Mouse (Mus musculus): ENCODE results near the gene Traf6. TPM values are rescaled to one million over a fixed set of nuclear protein-coding genes. Genes with fewer than 3 reads are reported as not detected.
"Not testable (repeated sequence)": the region's sequence is repeated elsewhere in the genome, so short reads cannot be mapped to it uniquely, and the experiment has no call there.

The Traf6 gene
- polyA plus RNA-seq, 1 experiment from 2014 or later = 10.5 TPM

GRCm38 (mm10) chr2:101733564-101733963 lies 55.3 kb downstream of the Traf6 start:
- Histone ChIP-seq H3K4me1 (no peaks in the 10 kb centered on the region), H3K9me3 (no peaks in the 10 kb centered on the region), H3K4me2 (no peak overlapping the region), H3K36me3 (peaks cover 13% of the 10 kb centered on the region; the same call in 1 of the 2 replicates), H3K27me3 (no peaks in the 10 kb centered on the region), H3K27ac (no peak overlapping the region), H3K4me3 (no peak overlapping the region), H3K9ac (no peak overlapping the region)
- 70% methylated on average over 3 of the region's 3 CpGs for WGBS
- ATAC-seq (ENCODE audit: insufficient number of reproducible peaks, low FRiP score, low TSS enrichment, low read depth) = no peak

DNA sequence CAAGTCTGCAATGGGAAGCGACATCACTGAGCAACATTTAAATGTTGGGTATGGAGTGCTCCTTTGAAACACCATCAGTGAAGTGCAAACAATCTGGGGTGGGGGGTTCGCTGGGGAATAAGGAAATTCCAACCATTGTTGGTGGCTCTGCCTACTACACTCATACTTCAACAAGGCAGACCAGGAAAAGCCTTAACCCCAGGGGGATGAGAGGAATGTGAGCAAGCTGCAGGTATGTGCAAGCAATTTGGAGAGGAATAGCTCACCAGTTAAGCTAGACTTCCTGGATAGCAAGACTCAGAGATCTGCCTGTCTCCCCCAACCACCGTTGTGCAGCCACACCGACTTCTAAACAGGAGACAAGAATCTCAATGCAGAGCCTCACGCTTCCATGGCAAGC lies 61.7 kb downstream of the Traf6 start:
- H3K4me2 ChIP-seq = no peak overlapping the region
- H3K9me3 ChIP-seq = no peaks in the 10 kb centered on the region
- H3K36me3 ChIP-seq = 0 out of 2 replicates have a peak, but pooled peaks cover 6% of the 10 kb centered on the region
- H3K27ac ChIP-seq = no peak overlapping the region
- 64% methylated on average over 5 of the region's 5 CpGs for WGBS
- H3K4me3 ChIP-seq = no peak overlapping the region
- no peaks in the 10 kb centered on the region for H3K27me3 ChIP-seq
- no peak for ATAC-seq (ENCODE audit: insufficient number of reproducible peaks, low FRiP score, low TSS enrichment, low read depth)
- 0 out of 2 replicates have a peak, but pooled peaks cover 5% of the 10 kb centered on the region for H3K4me1 ChIP-seq
- no peak overlapping the region for H3K9ac ChIP-seq

DNA sequence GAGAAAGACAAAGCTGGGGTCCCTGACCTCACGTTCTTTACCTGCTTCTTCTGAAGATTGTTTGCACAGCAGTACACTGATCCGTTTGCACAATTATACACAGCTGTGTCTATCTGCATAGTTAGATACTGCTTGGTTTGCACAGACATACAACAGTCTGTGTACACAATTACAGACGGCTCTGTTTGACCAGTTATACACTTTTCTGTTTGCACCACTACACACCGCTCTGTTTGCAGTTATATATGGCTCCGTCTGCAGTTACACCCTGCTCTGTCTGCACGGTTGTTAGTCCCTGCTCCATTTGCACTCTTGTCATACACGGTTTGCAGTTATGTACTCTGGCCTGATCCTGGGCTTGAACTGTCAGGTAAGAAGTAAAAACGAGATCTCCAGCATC lies 63.4 kb downstream of the Traf6 start:
- 0 out of 2 replicates have a peak, but pooled peaks cover 3% of the 10 kb centered on the region for H3K36me3 ChIP-seq
- 0 out of 2 replicates have a peak, but pooled peaks cover 5% of the 10 kb centered on the region for H3K4me1 ChIP-seq
- H3K4me3 ChIP-seq = no peak overlapping the region
- H3K9me3 ChIP-seq = no peaks in the 10 kb centered on the region
- 80% methylated on average over 8 of the region's 8 CpGs for WGBS
- no peak overlapping the region for H3K9ac ChIP-seq
- no peaks in the 10 kb centered on the region for H3K27me3 ChIP-seq
- no peak overlapping the region for H3K27ac ChIP-seq
- no peak for ATAC-seq (ENCODE audit: insufficient number of reproducible peaks, low FRiP score, low TSS enrichment, low read depth)
- H3K4me2 ChIP-seq = no peak overlapping the region

GRCm38 (mm10) chr2:101742072-101742860 lies 64.0 kb downstream of the Traf6 start:
- 64% methylated on average over 7 of the region's 7 CpGs for WGBS
- ATAC-seq (ENCODE audit: insufficient number of reproducible peaks, low FRiP score, low TSS enrichment, low read depth) = no peak
- Histone ChIP-seq H3K36me3 (0 out of 2 replicates have a peak, but pooled peaks cover 3% of the 10 kb centered on the region), H3K27ac (no peak overlapping the region), H3K4me3 (no peak overlapping the region), H3K4me1 (0 out of 2 replicates have a peak, but pooled peaks cover 5% of the 10 kb centered on the region), H3K27me3 (no peaks in the 10 kb centered on the region), H3K9ac (no peak overlapping the region), H3K9me3 (no peaks in the 10 kb centered on the region), H3K4me2 (no peak overlapping the region)

DNA sequence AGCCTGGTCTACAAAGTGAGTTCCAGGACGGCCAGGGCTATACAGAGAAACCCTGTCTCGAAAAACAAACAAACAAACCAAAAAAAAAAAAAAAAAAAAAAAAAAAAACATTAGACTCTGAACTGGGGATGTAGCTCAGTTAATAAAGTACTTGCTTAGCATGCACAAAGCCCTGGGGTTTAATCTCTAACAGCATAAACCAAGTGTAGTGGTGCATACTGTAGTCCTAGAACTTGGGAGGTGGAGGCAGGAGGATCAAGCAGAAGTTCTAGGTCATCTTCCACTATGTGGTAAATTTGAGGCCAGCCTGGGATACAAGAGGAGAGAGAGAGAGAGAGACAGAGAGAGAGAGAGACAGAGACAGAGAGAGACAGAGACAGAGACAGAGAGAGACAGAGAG lies 67.4 kb downstream of the Traf6 start:
- H3K27ac ChIP-seq; H3K27me3 ChIP-seq; H3K36me3 ChIP-seq; H3K9ac ChIP-seq; H3K4me3 ChIP-seq; ATAC-seq (ENCODE audit: insufficient number of reproducible peaks, low FRiP score, low TSS enrichment, low read depth); H3K9me3 ChIP-seq; H3K4me2 ChIP-seq; H3K4me1 ChIP-seq: not testable (repeated sequence)
- 100% methylated on average over 2 of the region's 2 CpGs for WGBS

- WGBS = 75% methylated on average over 7 of the region's 7 CpGs
- H3K36me3 ChIP-seq = 0 out of 2 replicates have a peak, but pooled peaks cover 7% of the 10 kb centered on the region
- ATAC-seq (ENCODE audit: insufficient number of reproducible peaks, low FRiP score, low TSS enrichment, low read depth) = no peak
- no peaks in the 10 kb centered on the region for H3K27me3 ChIP-seq
- peaks cover 8% of the 10 kb centered on the region for H3K4me1 ChIP-seq
- H3K4me3 ChIP-seq = no peak overlapping the region
- no peaks in the 10 kb centered on the region for H3K9me3 ChIP-seq
- H3K9ac ChIP-seq = no peak overlapping the region
- no peak overlapping the region for H3K27ac ChIP-seq
- H3K4me2 ChIP-seq = no peak overlapping the region
These were observed 68.3 kb downstream of the Traf6 start for GRCm38 (mm10) chr2:101746537-101746936.

Other genes starting within 250 kb of the Traf6 start
- gene Rag2, start 53.7 kb upstream of the Traf6 start, polyA plus RNA-seq (2015; fragmentation: Nextera tagmentation; extraction: Ambion mirVana) = not detected in 2 replicates
- gene Rag1, start 28.9 kb upstream of the Traf6 start, polyA plus RNA-seq (2015; fragmentation: Nextera tagmentation; extraction: Ambion mirVana) = 0.05 TPM in 2 replicates
- 45.6 and 49.7 TPM in 2 replicates for gene B230118H07Rik, start 28.9 kb upstream of the Traf6 start, polyA plus RNA-seq (2015; fragmentation: Nextera tagmentation; extraction: Ambion mirVana)
- gene Prr5l, start 204.6 kb downstream of the Traf6 start, polyA plus RNA-seq (2015; fragmentation: Nextera tagmentation; extraction: Ambion mirVana) = 32.7 and 32.8 TPM in 2 replicates
- 73.9 and 80.7 TPM in 2 replicates for gene Commd9, start 207.8 kb downstream of the Traf6 start, polyA plus RNA-seq (2015; fragmentation: Nextera tagmentation; extraction: Ambion mirVana)

Measured in limb, embryonic 15.5 days (tissue).